Mouse (Mus musculus): Measurements from ENCODE around the gene Ebf1. TPM values are rescaled to one million over a fixed set of nuclear protein-coding genes. Genes with fewer than 3 reads are reported as not detected.

The Ebf1 gene
- polyA plus RNA-seq, 1 experiment from 2014 or later: 65.0 TPM

DNA sequence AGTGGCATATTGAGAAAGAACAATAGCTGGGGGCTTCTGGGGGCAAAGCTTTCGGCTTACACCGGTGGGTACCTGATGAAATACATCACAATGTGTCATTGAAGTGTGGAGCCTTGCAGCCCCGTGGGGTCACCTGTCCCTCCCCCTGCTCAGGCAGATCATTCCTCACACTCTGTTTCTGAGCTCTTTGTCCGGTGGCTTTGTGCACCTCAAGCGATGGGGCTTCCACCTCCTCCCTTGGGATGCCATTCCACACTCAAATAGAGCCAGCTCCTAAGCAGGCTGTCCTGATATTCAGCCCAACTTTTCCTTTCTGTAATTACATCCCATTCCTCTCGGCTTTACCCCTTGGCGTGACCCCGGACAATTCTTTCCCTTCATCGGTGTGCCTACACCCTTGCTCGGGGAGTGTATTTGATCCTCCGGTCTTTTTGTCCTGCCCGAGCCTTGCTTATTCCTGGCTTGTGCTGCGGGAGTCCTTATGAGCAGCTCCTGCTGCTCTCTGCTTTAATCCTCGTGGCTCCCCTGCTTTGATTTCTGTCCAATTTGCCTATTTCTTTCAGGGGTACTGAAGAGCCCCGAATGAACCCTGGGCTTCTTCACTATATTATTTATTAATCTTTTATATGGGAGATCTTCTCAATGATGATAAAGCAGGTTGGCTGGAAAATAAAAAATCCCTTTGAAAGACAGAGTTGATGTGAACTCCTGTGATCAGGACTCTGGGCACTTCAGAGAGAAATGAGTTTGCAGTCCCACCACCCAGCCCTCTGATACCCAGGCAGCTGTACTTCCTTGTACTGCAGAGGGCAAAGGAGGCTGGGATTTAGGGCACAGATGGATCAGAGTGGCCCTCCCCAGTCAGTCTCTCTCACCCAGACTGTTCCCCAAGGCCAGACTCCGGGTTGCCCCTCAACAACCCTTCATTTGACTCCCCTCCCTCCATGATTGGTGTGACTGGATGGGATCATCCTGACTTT, 160.5 kb downstream of the Ebf1 start:
- H3K27ac ChIP-seq: no peak overlapping the region
- ATAC-seq (ENCODE audit: insufficient number of reproducible peaks, low FRiP score, low TSS enrichment, low read depth): no peak
- H3K9ac ChIP-seq: no peak overlapping the region
- H3K4me2 ChIP-seq: no peak overlapping the region
- H3K27me3 ChIP-seq: no peaks in the 10 kb centered on the region
- 60% methylated on average over 16 of the region's 16 CpGs for WGBS
- H3K4me3 ChIP-seq: no peak overlapping the region
- no peaks in the 10 kb centered on the region for H3K9me3 ChIP-seq
- no peaks in the 10 kb centered on the region for H3K36me3 ChIP-seq
- no peaks in the 10 kb centered on the region for H3K4me1 ChIP-seq

- H3K36me3 ChIP-seq: no peaks in the 10 kb centered on the region
- WGBS: 68% methylated on average over 1 of the region's 1 CpGs
- H3K4me3 ChIP-seq: no peak overlapping the region
- H3K9ac ChIP-seq: no peak overlapping the region
- no peaks in the 10 kb centered on the region for H3K4me1 ChIP-seq
- no peaks in the 10 kb centered on the region for H3K27me3 ChIP-seq
- H3K27ac ChIP-seq: no peak overlapping the region
- H3K4me2 ChIP-seq: no peak overlapping the region
- no peak for ATAC-seq (ENCODE audit: insufficient number of reproducible peaks, low FRiP score, low TSS enrichment, low read depth)
- H3K9me3 ChIP-seq: no peaks in the 10 kb centered on the region
Measured at GRCm38 (mm10) chr11:44779030-44779429, 161.9 kb downstream of the Ebf1 start.

- WGBS: 46% methylated on average over 14 of the region's 14 CpGs
- no peak overlapping the region for H3K27ac ChIP-seq
- no peaks in the 10 kb centered on the region for H3K27me3 ChIP-seq
- H3K9ac ChIP-seq: no peak overlapping the region
- no peak overlapping the region for H3K4me2 ChIP-seq
- no peaks in the 10 kb centered on the region for H3K36me3 ChIP-seq
- no peak overlapping the region for H3K4me3 ChIP-seq
- no peaks in the 10 kb centered on the region for H3K9me3 ChIP-seq
- H3K4me1 ChIP-seq: no peaks in the 10 kb centered on the region; the same call in 1 of the 2 replicates
- no peak for ATAC-seq (ENCODE audit: insufficient number of reproducible peaks, low FRiP score, low TSS enrichment, low read depth)
Measured at GRCm38 (mm10) chr11:44784255-44785029, 167.3 kb downstream of the Ebf1 start.

GRCm38 (mm10) chr11:44785063-44785462, 167.9 kb downstream of the Ebf1 start:
- no peak overlapping the region for H3K27ac ChIP-seq
- no peaks in the 10 kb centered on the region for H3K9me3 ChIP-seq
- no peaks in the 10 kb centered on the region for H3K27me3 ChIP-seq
- no peak overlapping the region for H3K4me3 ChIP-seq
- no peaks in the 10 kb centered on the region for H3K36me3 ChIP-seq
- H3K4me1 ChIP-seq: no peaks in the 10 kb centered on the region; the same call in 1 of the 2 replicates
- ATAC-seq (ENCODE audit: insufficient number of reproducible peaks, low FRiP score, low TSS enrichment, low read depth): no peak
- H3K9ac ChIP-seq: no peak overlapping the region
- 29% methylated on average over 7 of the region's 7 CpGs for WGBS
- H3K4me2 ChIP-seq: no peak overlapping the region

DNA sequence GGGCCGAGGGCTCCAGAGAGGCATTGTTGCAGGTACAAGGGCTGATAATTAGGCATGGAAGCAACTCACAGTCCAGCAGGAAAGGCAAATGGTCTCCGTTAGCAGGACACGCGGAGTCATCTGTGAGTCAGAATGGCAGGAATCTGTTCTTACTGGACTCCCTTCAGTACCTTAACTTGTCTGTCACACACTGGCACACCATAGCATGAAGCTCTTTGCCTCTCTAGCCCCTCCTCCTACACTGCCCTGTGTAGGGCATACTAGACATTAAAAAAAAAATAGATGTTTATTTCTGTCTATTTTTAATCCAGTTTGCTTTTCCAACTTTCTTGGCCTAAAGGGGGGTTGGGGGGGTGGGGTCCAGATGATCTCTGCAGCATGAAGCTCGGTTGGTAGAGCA, 168.4 kb downstream of the Ebf1 start:
- Histone ChIP-seq H3K27ac (no peak overlapping the region), H3K4me3 (no peak overlapping the region), H3K9me3 (no peaks in the 10 kb centered on the region), H3K9ac (no peak overlapping the region), H3K4me2 (no peak overlapping the region), H3K36me3 (no peaks in the 10 kb centered on the region), H3K27me3 (no peaks in the 10 kb centered on the region), H3K4me1 (no peaks in the 10 kb centered on the region; the same call in 1 of the 2 replicates)
- WGBS: 44% methylated on average over 5 of the region's 5 CpGs
- no peak for ATAC-seq (ENCODE audit: insufficient number of reproducible peaks, low FRiP score, low TSS enrichment, low read depth)

- no peak overlapping the region for H3K27ac ChIP-seq
- no peaks in the 10 kb centered on the region; the same call in 1 of the 2 replicates for H3K4me1 ChIP-seq
- no peaks in the 10 kb centered on the region for H3K9me3 ChIP-seq
- no peaks in the 10 kb centered on the region for H3K27me3 ChIP-seq
- H3K4me3 ChIP-seq: no peak overlapping the region
- H3K36me3 ChIP-seq: no peaks in the 10 kb centered on the region
- WGBS: 84% methylated on average over 1 of the region's 1 CpGs
- ATAC-seq (ENCODE audit: insufficient number of reproducible peaks, low FRiP score, low TSS enrichment, low read depth): no peak
- no peak overlapping the region for H3K4me2 ChIP-seq
- H3K9ac ChIP-seq: no peak overlapping the region
Measured at GRCm38 (mm10) chr11:44788003-44788402, 170.9 kb downstream of the Ebf1 start.

- no peaks in the 10 kb centered on the region for H3K4me1 ChIP-seq
- H3K36me3 ChIP-seq: no peaks in the 10 kb centered on the region
- no peak overlapping the region for H3K9ac ChIP-seq
- no peaks in the 10 kb centered on the region for H3K27me3 ChIP-seq
- H3K4me3 ChIP-seq: no peak overlapping the region
- no peak overlapping the region for H3K27ac ChIP-seq
- H3K9me3 ChIP-seq: no peaks in the 10 kb centered on the region
- no peak for ATAC-seq (ENCODE audit: insufficient number of reproducible peaks, low FRiP score, low TSS enrichment, low read depth)
- 27% methylated on average over 3 of the region's 3 CpGs for WGBS
- H3K4me2 ChIP-seq: no peak overlapping the region
Measured at GRCm38 (mm10) chr11:44792816-44793215, 175.7 kb downstream of the Ebf1 start.

DNA sequence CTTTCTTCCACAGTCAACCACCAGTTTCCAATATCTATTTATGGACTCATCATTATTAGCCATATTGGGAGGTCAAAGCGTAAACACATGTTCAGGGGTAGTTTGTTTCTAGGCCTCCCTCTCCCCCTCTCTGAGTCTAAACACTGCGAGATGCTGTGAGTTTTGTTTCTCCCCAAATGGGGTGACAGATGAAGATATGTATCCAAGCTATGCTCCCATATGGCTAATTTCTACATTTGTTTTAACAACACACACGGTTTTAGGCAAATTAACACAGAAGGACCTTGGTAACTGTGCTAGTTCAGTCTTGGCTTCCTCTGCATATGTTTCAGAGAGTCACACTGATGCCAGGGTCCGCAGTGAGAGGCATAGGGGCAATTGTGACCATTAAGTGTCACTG, 177.8 kb downstream of the Ebf1 start:
- ATAC-seq (ENCODE audit: insufficient number of reproducible peaks, low FRiP score, low TSS enrichment, low read depth): no peak
- 0 out of 2 replicates have a peak, but pooled peaks cover 3% of the 10 kb centered on the region for H3K4me1 ChIP-seq
- no peak overlapping the region for H3K4me3 ChIP-seq
- WGBS: 84% methylated on average over 4 of the region's 4 CpGs
- no peak overlapping the region for H3K4me2 ChIP-seq
- no peaks in the 10 kb centered on the region for H3K36me3 ChIP-seq
- no peak overlapping the region for H3K9ac ChIP-seq
- no peaks in the 10 kb centered on the region for H3K27me3 ChIP-seq
- no peak overlapping the region for H3K27ac ChIP-seq
- no peaks in the 10 kb centered on the region for H3K9me3 ChIP-seq

- Histone ChIP-seq H3K27me3 (no peaks in the 10 kb centered on the region), H3K36me3 (no peaks in the 10 kb centered on the region), H3K4me2 (no peak overlapping the region), H3K9me3 (no peaks in the 10 kb centered on the region), H3K27ac (no peak overlapping the region), H3K9ac (no peak overlapping the region), H3K4me3 (no peak overlapping the region), H3K4me1 (peaks cover 9% of the 10 kb centered on the region; the same call in 1 of the 2 replicates)
- ATAC-seq (ENCODE audit: insufficient number of reproducible peaks, low FRiP score, low TSS enrichment, low read depth): no peak
- 73% methylated on average over 3 of the region's 3 CpGs for WGBS
Measured at GRCm38 (mm10) chr11:44795767-44796166, 178.7 kb downstream of the Ebf1 start.

- ATAC-seq (ENCODE audit: insufficient number of reproducible peaks, low FRiP score, low TSS enrichment, low read depth): no peak
- H3K4me1 ChIP-seq: peaks cover 20% of the 10 kb centered on the region; the same call in 1 of the 2 replicates
- no peaks in the 10 kb centered on the region for H3K9me3 ChIP-seq
- H3K9ac ChIP-seq: no peak overlapping the region
- H3K4me3 ChIP-seq: no peak overlapping the region
- no peaks in the 10 kb centered on the region for H3K36me3 ChIP-seq
- WGBS: 24% methylated on average over 3 of the region's 3 CpGs
- H3K27me3 ChIP-seq: no peaks in the 10 kb centered on the region
- no peak overlapping the region for H3K4me2 ChIP-seq
- H3K27ac ChIP-seq: no peak overlapping the region
Measured at GRCm38 (mm10) chr11:44798270-44798669, 181.2 kb downstream of the Ebf1 start.

GRCm38 (mm10) chr11:44804046-44804445, 186.9 kb downstream of the Ebf1 start:
- H3K4me2 ChIP-seq: no peak overlapping the region
- no peak for ATAC-seq (ENCODE audit: insufficient number of reproducible peaks, low FRiP score, low TSS enrichment, low read depth)
- peaks cover 27% of the 10 kb centered on the region for H3K4me1 ChIP-seq
- no peak overlapping the region for H3K9ac ChIP-seq
- no peak overlapping the region for H3K27ac ChIP-seq
- 87% methylated on average over 7 of the region's 7 CpGs for whole genome bisulfite sequencing
- H3K27me3 ChIP-seq: no peaks in the 10 kb centered on the region
- H3K36me3 ChIP-seq: no peaks in the 10 kb centered on the region
- no peak overlapping the region for H3K4me3 ChIP-seq
- no peaks in the 10 kb centered on the region for H3K9me3 ChIP-seq

- ATAC-seq (ENCODE audit: insufficient number of reproducible peaks, low FRiP score, low TSS enrichment, low read depth): 0 out of 2 replicates have a peak, but pooled peaks have one; percentile 30
- no peaks in the 10 kb centered on the region for H3K36me3 ChIP-seq
- H3K9ac ChIP-seq: no peak overlapping the region
- H3K27me3 ChIP-seq: no peaks in the 10 kb centered on the region
- peak overlapping the region; percentile 14; the same call in 1 of the 2 replicates for H3K27ac ChIP-seq
- no peak overlapping the region for H3K4me3 ChIP-seq
- WGBS: 14% methylated on average over 11 of the region's 11 CpGs
- no peak overlapping the region for H3K4me2 ChIP-seq
- H3K4me1 ChIP-seq: peaks cover 13% of the 10 kb centered on the region
- H3K9me3 ChIP-seq: no peaks in the 10 kb centered on the region
Measured at GRCm38 (mm10) chr11:44806589-44806988, 189.5 kb downstream of the Ebf1 start.
